Mouse (Mus musculus): ENCODE results near the gene Ostm1. TPM values are rescaled to one million over a fixed set of nuclear protein-coding genes. Genes with fewer than 3 reads are reported as not detected.

The Ostm1 gene
- polyA plus RNA-seq, 1 experiment from 2014 or later = 17.0 TPM

- Histone ChIP-seq H3K27ac (ENCODE audit: low read length) (no peak overlapping the region), H3K4me3 (ENCODE audit: low read length) (no peak overlapping the region), H3K4me2 (ENCODE audit: low read depth, low read length) (no peak overlapping the region), H3K9ac (ENCODE audit: low read depth, low read length) (no peak overlapping the region), H3K36me3 (ENCODE audit: control insufficient read depth, insufficient read depth, low read length) (no peaks in the 10 kb centered on the region), H3K4me1 (ENCODE audit: control insufficient read depth, insufficient read depth, low read length) (peaks cover 4% of the 10 kb centered on the region; the same call in 1 of the 2 replicates), H3K9me3 (ENCODE audit: control insufficient read depth, low read length) (no peaks in the 10 kb centered on the region; the same call in 1 of the 2 replicates), H3K27me3 (replicated peaks; ENCODE audit: control insufficient read depth, insufficient read depth, low read length) (peaks cover 46% of the 10 kb centered on the region)
- ATAC-seq = no peak
- WGBS = 7% methylated on average over 12 of the region's 12 CpGs
Measured at GRCm38 (mm10) chr10:42613075-42613474, 29.5 kb downstream of the Ostm1 start.

- Histone ChIP-seq H3K9me3 (ENCODE audit: control insufficient read depth, low read length) (no peaks in the 10 kb centered on the region; the same call in 1 of the 2 replicates), H3K4me1 (ENCODE audit: control insufficient read depth, insufficient read depth, low read length) (peaks cover 4% of the 10 kb centered on the region; the same call in 1 of the 2 replicates), H3K27me3 (replicated peaks; ENCODE audit: control insufficient read depth, insufficient read depth, low read length) (peaks cover 42% of the 10 kb centered on the region), H3K9ac (ENCODE audit: low read depth, low read length) (peak overlapping the region; percentile 1; the same call in 1 of the 2 replicates), H3K4me3 (ENCODE audit: low read length) (peak overlapping the region; percentile 39), H3K4me2 (ENCODE audit: low read depth, low read length) (peak overlapping the region; percentile 54), H3K36me3 (ENCODE audit: control insufficient read depth, insufficient read depth, low read length) (no peaks in the 10 kb centered on the region), H3K27ac (ENCODE audit: low read length) (no peak overlapping the region)
- WGBS = 1% methylated on average over 35 of the region's 40 CpGs
- ATAC-seq = peak; percentile 59; the same call in 1 of the 2 replicates
Measured at GRCm38 (mm10) chr10:42613639-42614381, 30.2 kb downstream of the Ostm1 start.

GRCm38 (mm10) chr10:42614766-42615165 lies 31.1 kb downstream of the Ostm1 start:
- H3K27me3 ChIP-seq (replicated peaks; ENCODE audit: control insufficient read depth, insufficient read depth, low read length) = peaks cover 47% of the 10 kb centered on the region
- H3K4me3 ChIP-seq (ENCODE audit: low read length) = no peak overlapping the region
- H3K9ac ChIP-seq (ENCODE audit: low read depth, low read length) = no peak overlapping the region
- ATAC-seq = no peak
- no peaks in the 10 kb centered on the region; the same call in 1 of the 2 replicates for H3K9me3 ChIP-seq (ENCODE audit: control insufficient read depth, low read length)
- peaks cover 4% of the 10 kb centered on the region; the same call in 1 of the 2 replicates for H3K4me1 ChIP-seq (ENCODE audit: control insufficient read depth, insufficient read depth, low read length)
- no peaks in the 10 kb centered on the region for H3K36me3 ChIP-seq (ENCODE audit: control insufficient read depth, insufficient read depth, low read length)
- 6% methylated on average over 9 of the region's 9 CpGs for WGBS
- H3K27ac ChIP-seq (ENCODE audit: low read length) = no peak overlapping the region
- H3K4me2 ChIP-seq (ENCODE audit: low read depth, low read length) = no peak overlapping the region

GRCm38 (mm10) chr10:42618291-42618690 lies 34.7 kb downstream of the Ostm1 start:
- Histone ChIP-seq H3K27ac (ENCODE audit: low read length) (no peak overlapping the region), H3K4me2 (ENCODE audit: low read depth, low read length) (no peak overlapping the region), H3K4me3 (ENCODE audit: low read length) (no peak overlapping the region), H3K9ac (ENCODE audit: low read depth, low read length) (no peak overlapping the region), H3K4me1 (ENCODE audit: control insufficient read depth, insufficient read depth, low read length) (peaks cover 4% of the 10 kb centered on the region; the same call in 1 of the 2 replicates), H3K27me3 (replicated peaks; ENCODE audit: control insufficient read depth, insufficient read depth, low read length) (peaks cover 31% of the 10 kb centered on the region), H3K9me3 (ENCODE audit: control insufficient read depth, low read length) (no peaks in the 10 kb centered on the region), H3K36me3 (ENCODE audit: control insufficient read depth, insufficient read depth, low read length) (no peaks in the 10 kb centered on the region)
- WGBS = 36% methylated on average over 2 of the region's 2 CpGs
- ATAC-seq = no peak

- Histone ChIP-seq H3K4me3 (ENCODE audit: low read length) (no peak overlapping the region), H3K9ac (ENCODE audit: low read depth, low read length) (no peak overlapping the region), H3K27ac (ENCODE audit: low read length) (no peak overlapping the region), H3K4me1 (ENCODE audit: control insufficient read depth, insufficient read depth, low read length) (no peaks in the 10 kb centered on the region), H3K4me2 (ENCODE audit: low read depth, low read length) (no peak overlapping the region), H3K27me3 (replicated peaks; ENCODE audit: control insufficient read depth, insufficient read depth, low read length) (peaks cover 37% of the 10 kb centered on the region), H3K9me3 (ENCODE audit: control insufficient read depth, low read length) (no peaks in the 10 kb centered on the region), H3K36me3 (ENCODE audit: control insufficient read depth, insufficient read depth, low read length) (no peaks in the 10 kb centered on the region)
- 74% methylated on average over 2 of the region's 2 CpGs for WGBS
- no peak for ATAC-seq
Measured at GRCm38 (mm10) chr10:42625907-42626306, 42.3 kb downstream of the Ostm1 start.

- no peak overlapping the region for H3K4me3 ChIP-seq (ENCODE audit: low read length)
- WGBS = 4% methylated on average over 19 of the region's 19 CpGs
- H3K4me2 ChIP-seq (ENCODE audit: low read depth, low read length) = no peak overlapping the region
- peaks cover 21% of the 10 kb centered on the region for H3K4me1 ChIP-seq (ENCODE audit: control insufficient read depth, insufficient read depth, low read length)
- H3K9me3 ChIP-seq (ENCODE audit: control insufficient read depth, low read length) = no peaks in the 10 kb centered on the region
- no peak overlapping the region for H3K9ac ChIP-seq (ENCODE audit: low read depth, low read length)
- ATAC-seq = no peak
- no peak overlapping the region for H3K27ac ChIP-seq (ENCODE audit: low read length)
- H3K36me3 ChIP-seq (ENCODE audit: control insufficient read depth, insufficient read depth, low read length) = no peaks in the 10 kb centered on the region
- peaks cover 71% of the 10 kb centered on the region for H3K27me3 ChIP-seq (replicated peaks; ENCODE audit: control insufficient read depth, insufficient read depth, low read length)
Measured at GRCm38 (mm10) chr10:42630596-42631355, 47.2 kb downstream of the Ostm1 start.

GRCm38 (mm10) chr10:42631754-42632452 lies 48.3 kb downstream of the Ostm1 start:
- H3K27me3 ChIP-seq (replicated peaks; ENCODE audit: control insufficient read depth, insufficient read depth, low read length) = peaks cover 78% of the 10 kb centered on the region
- H3K4me3 ChIP-seq (ENCODE audit: low read length) = 0 out of 2 replicates have a peak overlapping the region, but pooled peaks have one; percentile 12
- 1% methylated on average over 41 of the region's 42 CpGs for WGBS
- no peak overlapping the region for H3K9ac ChIP-seq (ENCODE audit: low read depth, low read length)
- H3K4me2 ChIP-seq (ENCODE audit: low read depth, low read length) = peak overlapping the region; percentile 62; the same call in 1 of the 2 replicates
- no peak for ATAC-seq
- H3K27ac ChIP-seq (ENCODE audit: low read length) = no peak overlapping the region
- no peaks in the 10 kb centered on the region for H3K36me3 ChIP-seq (ENCODE audit: control insufficient read depth, insufficient read depth, low read length)
- no peaks in the 10 kb centered on the region for H3K9me3 ChIP-seq (ENCODE audit: control insufficient read depth, low read length)
- peaks cover 28% of the 10 kb centered on the region for H3K4me1 ChIP-seq (ENCODE audit: control insufficient read depth, insufficient read depth, low read length)

GRCm38 (mm10) chr10:42632453-42633360 lies 49.1 kb downstream of the Ostm1 start:
- H3K27ac ChIP-seq (ENCODE audit: low read length) = no peak overlapping the region
- ATAC-seq = peak; percentile 37
- H3K4me1 ChIP-seq (ENCODE audit: control insufficient read depth, insufficient read depth, low read length) = peaks cover 29% of the 10 kb centered on the region
- no peaks in the 10 kb centered on the region for H3K36me3 ChIP-seq (ENCODE audit: control insufficient read depth, insufficient read depth, low read length)
- H3K4me2 ChIP-seq (ENCODE audit: low read depth, low read length) = peak overlapping the region; percentile 62
- H3K27me3 ChIP-seq (replicated peaks; ENCODE audit: control insufficient read depth, insufficient read depth, low read length) = peaks cover 77% of the 10 kb centered on the region
- H3K9ac ChIP-seq (ENCODE audit: low read depth, low read length) = no peak overlapping the region
- WGBS = under 1% methylated on average over 38 of the region's 39 CpGs
- no peaks in the 10 kb centered on the region for H3K9me3 ChIP-seq (ENCODE audit: control insufficient read depth, low read length)
- H3K4me3 ChIP-seq (ENCODE audit: low read length) = peak overlapping the region; percentile 41
